Mouse (Mus musculus) megakaryocyte, adult 5-6 weeks (primary cell): Measurements from ENCODE around the gene Prrt1. TPM values are rescaled to one million over a fixed set of nuclear protein-coding genes. Genes with fewer than 3 reads are reported as not detected.

Experiments
- ATAC-seq: 2 replicates; pipeline ENCODE4 v1.8.0; 2016; ENCODE audit warnings: mild to moderate bottlenecking, inconsistent platforms; ENCODE audit not compliant: poor library complexity, severe bottlenecking
- total RNA-seq, 2 experiments: library from RNA; stranded (forward) in 1 of 2; stranded (reverse) in 1 of 2; fragments of 153-499, 151-499 nt in 1 of 2; fragments of 221-1000, 200-1000 nt in 1 of 2; gene quantifications; 2 replicates each; pipeline versions ENCODE4 v1.2.3 to v1.2.4; 2015 to 2017

The Prrt1 gene
- total RNA-seq, 2 experiments from 2014 or later, result 0.22 TPM

- no peak for ATAC-seq
These were observed 31.7 kb upstream of the Prrt1 start, which contains the start of gene Ager for GRCm38 (mm10) chr17:34597566-34598095. Ager (plus strand) TSS chr17:34597862.

- no peak for ATAC-seq
These were observed 29.4 kb upstream of the Prrt1 start for GRCm38 (mm10) chr17:34599891-34600290.

- no peak for ATAC-seq
These were observed 27.5 kb upstream of the Prrt1 start for GRCm38 (mm10) chr17:34601796-34602195.

- ATAC-seq, result peak; percentile 72
These were observed 25.8 kb upstream of the Prrt1 start, which contains the start of gene Rnf5 for GRCm38 (mm10) chr17:34603375-34604060. Rnf5 (minus strand) TSS chr17:34603690.

GRCm38 (mm10) chr17:34604061-34604508 is 25.2 kb upstream of the Prrt1 start, which contains the start of gene Agpat1:
Agpat1 (plus strand) TSS chr17:34604262.
- ATAC-seq, result peak; percentile 73

GRCm38 (mm10) chr17:34604511-34605237 is 24.7 kb upstream of the Prrt1 start:
- no peak for ATAC-seq

GRCm38 (mm10) chr17:34605609-34606008 is 23.7 kb upstream of the Prrt1 start:
- ATAC-seq, result peak; percentile 48

GRCm38 (mm10) chr17:34606186-34607039 is 22.9 kb upstream of the Prrt1 start:
- ATAC-seq, result no peak

- no peak for ATAC-seq
These were observed 21.3 kb upstream of the Prrt1 start for GRCm38 (mm10) chr17:34607997-34608396.

- no peak for ATAC-seq
These were observed 18.3 kb upstream of the Prrt1 start for GRCm38 (mm10) chr17:34611050-34611449.

- ATAC-seq, result no peak
These were observed 16.2 kb upstream of the Prrt1 start for GRCm38 (mm10) chr17:34613054-34613645.

- no peak for ATAC-seq
These were observed 15.5 kb upstream of the Prrt1 start for GRCm38 (mm10) chr17:34613830-34614229.

DNA sequence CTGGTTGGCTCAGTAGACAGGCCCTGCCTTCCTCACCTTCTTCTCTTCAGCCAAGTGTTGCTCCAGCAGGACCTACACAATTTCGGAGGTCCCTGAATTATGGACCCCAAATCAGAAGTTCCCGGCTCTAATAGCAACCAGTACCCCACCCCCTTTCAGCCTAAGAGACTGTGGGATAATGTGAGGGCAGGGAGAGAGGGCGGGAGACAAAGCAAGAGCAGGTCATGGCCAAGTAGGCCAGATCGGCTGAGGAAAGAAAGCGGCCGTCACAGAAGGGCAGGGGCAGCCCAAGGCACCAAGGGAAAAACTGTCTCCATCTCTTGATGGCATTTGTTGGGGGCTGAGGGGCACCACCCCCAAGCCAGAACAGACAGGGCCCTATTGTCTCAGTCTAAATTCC is 13.5 kb upstream of the Prrt1 start, which contains the start of gene Egfl8:
Gene Egfl8, minus strand, starts transcription at position 101 of the 400 bp plus-strand sequence.
- ATAC-seq, result no peak

- peak; percentile 83 for ATAC-seq
These were observed 10.3 kb upstream of the Prrt1 start for GRCm38 (mm10) chr17:34618999-34619398.

GRCm38 (mm10) chr17:34621006-34621405 is 8.3 kb upstream of the Prrt1 start:
- ATAC-seq, result no peak

GRCm38 (mm10) chr17:34623161-34623560 is 6.2 kb upstream of the Prrt1 start:
- no peak for ATAC-seq

DNA sequence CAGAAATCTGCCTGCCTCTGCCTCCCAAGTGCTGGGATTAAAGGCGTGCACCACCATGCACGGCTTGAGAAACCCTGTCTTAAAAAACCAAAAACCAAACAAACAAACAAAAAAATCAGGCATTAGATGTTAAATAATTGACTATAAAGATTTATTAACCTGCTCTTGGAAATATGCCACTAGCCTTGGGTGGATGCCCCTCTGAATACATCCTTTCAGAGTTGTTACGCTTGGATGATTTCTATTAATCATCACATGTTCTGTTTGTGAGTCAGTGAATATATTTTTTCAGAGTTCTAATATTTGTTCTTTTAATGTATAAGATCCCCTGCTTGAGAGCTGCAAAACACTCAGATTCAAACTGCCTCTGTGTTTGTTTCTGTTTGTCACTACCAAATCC is 4.4 kb upstream of the Prrt1 start:
- no peak for ATAC-seq

GRCm38 (mm10) chr17:34626062-34626772 is 3.1 kb upstream of the Prrt1 start:
- ATAC-seq, result no peak

- ATAC-seq, result peak; percentile 60
These were observed 2.6 kb upstream of the Prrt1 start for GRCm38 (mm10) chr17:34626773-34627092.
